Mouse (Mus musculus) erythroblast, embryonic 14.5 days (primary cell): ENCODE data around the gene Peli2.

Experiments
- GATA1 ChIP-seq: IDR thresholded peaks from 2 replicates; pipeline ENCODE4 v1.6.1; 2012; ENCODE audit warnings: low read length, inconsistent platforms, mixed read lengths
- TAL1 ChIP-seq: IDR thresholded peaks from 3 replicates; pipeline ENCODE4 v1.6.1; 2012; ENCODE audit warnings: low read length, inconsistent platforms, mixed read lengths

GRCm38 (mm10) chr14:48224203-48224602 lies 103.6 kb downstream of the Peli2 start:
- TF ChIP-seq GATA1 (no peak), TAL1 (no peak)
